Mouse (Mus musculus): ENCODE measurements around the gene Zfp385b. TPM values are rescaled to one million over a fixed set of nuclear protein-coding genes. Genes with fewer than 3 reads are reported as not detected.

Gene Zfp385b
- polyA plus RNA-seq, 1 experiment: not detected

- TF ChIP-seq GATA1 (IDR thresholded peaks at IDR 0.05; ENCODE audit: low read length): no peak
Measured at GRCm38 (mm10) chr2:77589205-77589901, 230.1 kb downstream of the Zfp385b start.

- no peak for TF ChIP-seq GATA1 (IDR thresholded peaks at IDR 0.05; ENCODE audit: low read length)
Measured at GRCm38 (mm10) chr2:77587387-77587786, 232.1 kb downstream of the Zfp385b start.

- no peak for TF ChIP-seq GATA1 (IDR thresholded peaks at IDR 0.05; ENCODE audit: low read length)
Measured at GRCm38 (mm10) chr2:77586581-77587360, 232.7 kb downstream of the Zfp385b start.

GRCm38 (mm10) chr2:77583586-77583985 is 235.9 kb downstream of the Zfp385b start:
- TF ChIP-seq GATA1 (IDR thresholded peaks at IDR 0.05; ENCODE audit: low read length): no peak

- TF ChIP-seq GATA1 (IDR thresholded peaks at IDR 0.05; ENCODE audit: low read length): no peak
Measured at GRCm38 (mm10) chr2:77576571-77576970, 242.9 kb downstream of the Zfp385b start.

- no peak for TF ChIP-seq GATA1 (IDR thresholded peaks at IDR 0.05; ENCODE audit: low read length)
Measured at GRCm38 (mm10) chr2:77567528-77568435, 251.7 kb downstream of the Zfp385b start.

- TF ChIP-seq GATA1 (IDR thresholded peaks at IDR 0.05; ENCODE audit: low read length): no peak
Measured at GRCm38 (mm10) chr2:77563706-77564105, 255.7 kb downstream of the Zfp385b start.

GRCm38 (mm10) chr2:77561941-77562340 is 257.5 kb downstream of the Zfp385b start:
- TF ChIP-seq GATA1 (IDR thresholded peaks at IDR 0.05; ENCODE audit: low read length): no peak

GRCm38 (mm10) chr2:77556938-77557337 is 262.5 kb downstream of the Zfp385b start:
- no peak for TF ChIP-seq GATA1 (IDR thresholded peaks at IDR 0.05; ENCODE audit: low read length)

- TF ChIP-seq GATA1 (IDR thresholded peaks at IDR 0.05; ENCODE audit: low read length): no peak
Measured at GRCm38 (mm10) chr2:77555980-77556379, 263.5 kb downstream of the Zfp385b start.

GRCm38 (mm10) chr2:77552675-77553074 is 266.8 kb downstream of the Zfp385b start:
- no peak for TF ChIP-seq GATA1 (IDR thresholded peaks at IDR 0.05; ENCODE audit: low read length)

- no peak for TF ChIP-seq GATA1 (IDR thresholded peaks at IDR 0.05; ENCODE audit: low read length)
Measured at GRCm38 (mm10) chr2:77543388-77543787, 276.1 kb downstream of the Zfp385b start.

- no peak for TF ChIP-seq GATA1 (IDR thresholded peaks at IDR 0.05; ENCODE audit: low read length)
Measured at GRCm38 (mm10) chr2:77542605-77543004, 276.8 kb downstream of the Zfp385b start.

GRCm38 (mm10) chr2:77541681-77542080 is 277.8 kb downstream of the Zfp385b start:
- no peak for TF ChIP-seq GATA1 (IDR thresholded peaks at IDR 0.05; ENCODE audit: low read length)

- TF ChIP-seq GATA1 (IDR thresholded peaks at IDR 0.05; ENCODE audit: low read length): no peak
Measured at GRCm38 (mm10) chr2:77540860-77541259, 278.6 kb downstream of the Zfp385b start.

- TF ChIP-seq GATA1 (IDR thresholded peaks at IDR 0.05; ENCODE audit: low read length): no peak
Measured at GRCm38 (mm10) chr2:77536556-77536955, 282.9 kb downstream of the Zfp385b start.
